Mouse (Mus musculus): ENCODE measurements around the gene Lrpprc. TPM values are rescaled to one million over a fixed set of nuclear protein-coding genes. Genes with fewer than 3 reads are reported as not detected.

The Lrpprc gene
- total RNA-seq, 2 experiments from 2014 or later: 57.0 to 67.4 TPM

- intact Hi-C loops (cut with DNase I): no loop called here
- no peak for DNase-seq (ENCODE audit: low spot score in 2 of 2)
These were observed 62.2 kb downstream of the Lrpprc start for GRCm38 (mm10) chr17:84728201-84728911.

DNA sequence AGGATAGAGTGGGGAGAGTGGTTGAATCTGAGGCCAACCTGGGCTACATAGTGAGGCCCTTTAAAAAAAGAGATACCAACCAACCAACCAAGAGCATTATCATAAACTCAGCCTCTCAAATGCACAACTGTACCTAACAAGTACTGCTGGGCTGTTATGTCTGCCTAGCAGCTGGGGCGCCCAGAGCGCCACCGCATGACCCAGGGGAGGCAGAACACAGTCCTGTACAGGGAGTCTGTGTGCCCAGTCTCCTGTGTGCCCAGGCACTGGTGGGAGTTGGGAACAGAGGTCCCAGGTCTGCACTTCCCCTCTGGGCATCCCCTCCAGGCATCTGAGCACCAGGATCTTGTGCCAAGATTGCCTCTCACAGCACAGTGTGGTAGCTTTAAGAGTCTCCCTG lies 65.4 kb downstream of the Lrpprc start:
- intact Hi-C loops (cut with DNase I): no loop called here

DNA sequence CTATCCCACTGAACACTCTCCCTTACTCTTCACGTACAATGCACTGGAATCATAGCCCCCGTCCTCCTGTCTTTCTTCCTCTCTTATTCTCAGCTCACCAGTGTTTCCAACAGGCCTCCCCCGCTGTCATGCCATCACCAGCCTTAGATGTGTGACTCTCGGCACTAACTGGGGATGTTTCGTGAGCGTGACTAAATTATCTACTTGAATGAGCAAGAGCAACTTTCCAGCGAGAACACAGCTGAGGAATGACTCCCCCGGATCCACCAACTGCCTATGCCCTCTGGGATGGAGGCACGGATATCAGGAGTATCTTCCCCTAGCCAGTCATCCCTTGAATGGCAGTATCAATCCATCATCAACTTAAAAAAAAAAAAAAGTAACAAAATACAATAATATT lies 66.6 kb downstream of the Lrpprc start:
- DNase-seq (ENCODE audit: low spot score in 2 of 2): no peak
- intact Hi-C loops (cut with DNase I): no loop called here

More for the DNA sequence above, 65.4 kb downstream of the Lrpprc start:
- DNase-seq (ENCODE audit: low spot score in 2 of 2): no peak

GRCm38 (mm10) chr17:84719105-84719504 lies 71.5 kb downstream of the Lrpprc start:
- intact Hi-C loops (cut with DNase I): no loop called here
- no peak for DNase-seq (ENCODE audit: low spot score in 2 of 2)

GRCm38 (mm10) chr17:84717416-84717815 lies 73.2 kb downstream of the Lrpprc start:
- intact Hi-C loops (cut with DNase I): no loop called here
- no peak for DNase-seq (ENCODE audit: low spot score in 2 of 2)

GRCm38 (mm10) chr17:84716252-84716872 lies 74.2 kb downstream of the Lrpprc start:
- DNase-seq (ENCODE audit: low spot score in 2 of 2): no peak
- intact Hi-C loops (cut with DNase I): no loop called here

DNA sequence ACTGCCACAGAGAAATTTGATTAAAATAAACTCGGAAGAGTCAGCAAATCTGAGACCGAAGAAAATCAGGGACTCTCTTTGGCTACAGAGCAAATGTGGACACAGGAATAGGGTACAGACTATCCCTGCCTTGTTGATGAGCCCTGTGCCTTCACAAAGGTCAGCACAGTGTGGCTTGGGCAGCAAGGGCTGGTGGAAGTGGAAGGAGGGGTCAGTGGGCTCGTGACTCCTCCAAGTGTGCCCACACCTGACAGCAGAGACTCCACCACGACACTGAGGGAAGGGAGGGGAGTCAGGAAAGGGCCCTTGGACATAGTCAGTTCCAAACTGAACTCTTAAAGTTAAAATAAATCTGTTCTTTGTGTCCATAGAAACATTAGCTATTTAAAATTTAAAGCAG lies 75.7 kb downstream of the Lrpprc start:
- no peak for DNase-seq (ENCODE audit: low spot score in 2 of 2)
- intact Hi-C loops (cut with DNase I): no loop called here

DNA sequence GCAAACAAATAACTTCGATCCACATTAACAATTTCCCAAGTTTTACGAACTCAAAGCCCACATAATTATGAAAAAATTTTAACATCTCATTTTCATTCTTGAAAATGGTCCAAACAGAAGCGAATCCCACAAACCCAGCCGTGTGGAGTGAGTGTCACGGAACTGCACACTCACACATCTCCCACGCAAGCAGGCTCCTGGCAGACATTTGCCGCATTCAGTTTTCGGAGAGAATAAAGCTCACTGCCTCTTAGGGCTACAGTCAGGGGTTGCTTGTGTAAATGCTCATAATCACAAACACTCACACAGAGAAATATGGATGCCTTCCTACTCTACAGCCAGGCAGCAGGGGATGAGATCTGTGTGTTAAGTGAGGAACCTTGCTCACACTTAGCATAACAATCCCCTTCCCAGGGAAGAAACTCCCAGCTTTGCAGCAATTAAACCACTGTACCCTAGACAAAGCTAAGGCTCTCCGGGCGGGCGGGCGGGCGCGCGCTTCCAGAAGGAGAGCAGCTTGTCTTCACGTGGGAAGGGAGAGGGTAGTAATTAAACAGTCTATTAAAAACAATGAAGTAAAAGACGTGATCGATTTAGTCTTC lies 76.9 kb downstream of the Lrpprc start:
- peak; percentile 39 to 44 for DNase-seq (ENCODE audit: low spot score in 2 of 2)
- intact Hi-C loops (cut with DNase I): no loop called here

GRCm38 (mm10) chr17:84709403-84709851 lies 81.2 kb downstream of the Lrpprc start:
- DNase-seq (ENCODE audit: low spot score in 2 of 2): peak in 1 of 2 experiments; percentile 23
- intact Hi-C loops (cut with DNase I): no loop called here

DNA sequence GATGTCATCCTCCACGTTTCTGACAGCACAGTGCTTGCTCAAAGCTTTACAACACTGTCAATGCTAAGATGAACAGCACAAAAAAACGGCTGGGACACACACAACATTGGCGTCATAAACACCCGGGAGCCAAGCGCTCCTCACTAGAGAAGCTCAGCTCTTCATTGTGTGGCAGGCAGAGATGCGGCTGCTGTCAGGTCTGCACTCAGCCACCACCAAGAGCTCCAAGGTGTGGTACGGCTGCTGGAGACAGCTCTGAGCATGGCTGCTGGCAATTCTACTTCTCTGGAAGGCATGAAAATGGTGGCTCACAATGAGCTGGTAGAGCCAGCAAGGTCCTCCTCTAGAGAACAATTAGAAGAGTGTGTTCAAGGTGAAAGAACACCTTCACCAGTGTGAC lies 81.8 kb downstream of the Lrpprc start:
- intact Hi-C loops (cut with DNase I): no loop called here
- no peak for DNase-seq (ENCODE audit: low spot score in 2 of 2)

DNA sequence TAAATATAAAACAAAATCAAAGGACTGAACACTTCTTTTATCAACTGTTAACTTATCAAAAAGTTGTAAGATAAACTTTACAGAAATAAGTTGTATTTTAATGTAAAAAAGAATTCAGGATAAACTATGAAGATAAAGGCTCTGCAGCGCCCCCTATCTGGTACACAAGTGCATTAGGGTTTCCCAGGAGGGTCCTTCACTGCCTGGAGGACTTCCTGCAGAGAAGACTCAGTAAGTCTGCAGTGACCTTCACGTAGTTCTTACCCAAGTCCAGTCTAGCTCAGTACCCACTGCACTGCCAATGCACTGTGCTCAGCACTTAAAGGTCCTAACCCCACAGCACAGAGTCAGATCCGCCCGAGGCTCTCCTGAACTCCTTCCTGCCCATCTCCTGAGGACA lies 83.2 kb downstream of the Lrpprc start:
- intact Hi-C loops (cut with DNase I): no loop called here
- no peak for DNase-seq (ENCODE audit: low spot score in 2 of 2)

DNA sequence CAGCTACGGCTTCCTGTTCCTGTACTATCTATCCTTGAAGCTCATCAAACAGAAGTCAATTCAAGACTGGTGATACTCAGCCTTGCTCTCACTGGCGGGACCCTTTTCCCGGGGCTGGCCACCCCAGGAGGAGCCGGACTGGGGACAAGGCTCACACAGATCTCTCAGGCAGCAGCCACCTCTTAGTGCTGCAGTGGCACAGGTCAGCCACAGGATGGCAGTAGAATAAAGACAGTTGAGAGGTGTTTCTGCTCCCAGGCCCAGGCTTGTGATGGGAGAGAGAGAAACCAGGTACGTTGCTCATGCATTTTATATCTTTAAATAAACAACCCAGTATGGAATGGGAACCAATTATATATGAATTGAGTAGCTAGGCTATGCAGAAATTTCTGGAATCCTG lies 91.9 kb downstream of the Lrpprc start:
- intact Hi-C loops (cut with DNase I): no loop called here
- peak; percentile 60 to 67 for DNase-seq (ENCODE audit: low spot score in 2 of 2)

- intact Hi-C loops (cut with DNase I): no loop called here
- no peak for DNase-seq (ENCODE audit: low spot score in 2 of 2)
These were observed 94.1 kb downstream of the Lrpprc start for GRCm38 (mm10) chr17:84696537-84696936.

DNA sequence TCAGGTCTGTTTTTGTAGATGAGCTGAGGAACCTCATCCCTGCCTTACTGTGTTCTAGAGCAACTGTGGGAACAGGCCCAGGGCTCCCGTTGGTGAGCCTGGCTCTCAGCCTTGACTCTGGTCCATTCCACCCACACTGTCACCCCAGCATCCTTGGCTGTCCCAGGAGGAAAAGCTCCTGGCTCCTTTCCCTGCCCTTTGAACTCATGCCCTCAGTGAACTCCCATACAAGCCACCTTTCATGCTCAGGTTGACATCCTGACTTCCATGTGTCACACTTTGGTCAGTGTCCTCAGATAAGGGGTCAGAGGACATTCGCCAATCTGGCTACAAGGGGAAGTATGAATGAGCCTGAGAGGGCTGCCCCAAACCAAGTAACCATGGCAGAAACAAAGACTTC lies 96.8 kb downstream of the Lrpprc start:
- DNase-seq (ENCODE audit: low spot score in 2 of 2): no peak
- intact Hi-C loops (cut with DNase I): no loop called here

GRCm38 (mm10) chr17:84690111-84690510 lies 100.5 kb downstream of the Lrpprc start:
- DNase-seq (ENCODE audit: low spot score in 2 of 2): no peak
- intact Hi-C loops (cut with DNase I): no loop called here

DNA sequence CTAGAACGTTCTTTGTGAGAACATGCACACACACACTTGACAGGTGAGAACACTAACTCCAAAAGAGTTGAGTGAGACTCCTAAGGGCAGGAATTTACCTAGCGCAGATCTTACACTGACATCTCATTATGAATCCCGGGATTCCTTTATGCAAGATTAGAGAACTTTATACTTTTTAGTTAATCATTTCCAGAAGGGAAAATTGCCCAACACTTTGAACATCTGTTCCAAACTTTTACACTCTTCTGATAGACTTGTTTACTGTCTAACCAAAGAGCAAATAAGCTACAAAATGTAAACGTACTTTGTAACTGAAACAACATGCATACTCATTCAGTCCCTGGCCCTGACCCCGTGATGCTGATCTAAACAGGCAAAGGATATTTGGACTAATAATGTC lies 101.3 kb downstream of the Lrpprc start:
- DNase-seq (ENCODE audit: low spot score in 2 of 2): no peak
- intact Hi-C loops (cut with DNase I): no loop called here

GRCm38 (mm10) chr17:84688834-84689233 lies 101.8 kb downstream of the Lrpprc start:
- no peak for DNase-seq (ENCODE audit: low spot score in 2 of 2)
- intact Hi-C loops (cut with DNase I): no loop called here

DNA sequence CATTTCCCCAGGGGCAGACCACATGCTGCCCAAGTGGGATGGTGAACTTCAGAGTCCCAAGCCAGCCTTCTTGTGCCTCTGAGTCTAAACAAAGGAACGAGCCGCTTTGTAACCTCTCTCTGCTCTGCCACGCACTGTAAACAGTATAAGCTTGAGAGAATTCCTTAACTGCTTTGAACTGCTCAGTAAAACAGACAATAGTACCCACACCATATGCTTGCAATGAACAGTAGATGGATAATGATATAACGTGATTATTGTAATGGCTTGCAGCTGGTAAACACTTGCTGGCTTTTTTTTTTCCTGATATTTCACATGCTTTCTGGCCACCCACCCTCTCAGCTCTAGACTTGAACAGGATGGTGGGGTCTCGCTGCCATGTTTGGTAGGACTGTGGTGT lies 102.6 kb downstream of the Lrpprc start:
- DNase-seq (ENCODE audit: low spot score in 2 of 2): no peak
- intact Hi-C loops (cut with DNase I): loop anchor here (1.0 kb wide), 1 partner anchor 23 kb away; no protein-coding TSS in a partner anchor

- intact Hi-C loops (cut with DNase I): no loop called here
- no peak for DNase-seq (ENCODE audit: low spot score in 2 of 2)
These were observed 105.3 kb downstream of the Lrpprc start for GRCm38 (mm10) chr17:84685286-84685685.

- no peak for DNase-seq (ENCODE audit: low spot score in 2 of 2)
- intact Hi-C loops (cut with DNase I): no loop called here
These were observed 106.3 kb downstream of the Lrpprc start for GRCm38 (mm10) chr17:84684284-84684683.
